Mouse (Mus musculus) lung, postnatal 0 days (tissue): ENCODE results near the gene Ppp2r2d.

Experiments
- CTCF ChIP-seq: IDR thresholded peaks from 2 replicates; pipeline ENCODE4 v1.5.1; 2016; ENCODE audit warnings: antibody characterized with exemption, mild to moderate bottlenecking
- EP300 ChIP-seq: IDR thresholded peaks from 2 replicates; pipeline ENCODE4 v1.6.1; 2016; ENCODE audit warnings: antibody characterized with exemption, mild to moderate bottlenecking, control low read depth

DNA sequence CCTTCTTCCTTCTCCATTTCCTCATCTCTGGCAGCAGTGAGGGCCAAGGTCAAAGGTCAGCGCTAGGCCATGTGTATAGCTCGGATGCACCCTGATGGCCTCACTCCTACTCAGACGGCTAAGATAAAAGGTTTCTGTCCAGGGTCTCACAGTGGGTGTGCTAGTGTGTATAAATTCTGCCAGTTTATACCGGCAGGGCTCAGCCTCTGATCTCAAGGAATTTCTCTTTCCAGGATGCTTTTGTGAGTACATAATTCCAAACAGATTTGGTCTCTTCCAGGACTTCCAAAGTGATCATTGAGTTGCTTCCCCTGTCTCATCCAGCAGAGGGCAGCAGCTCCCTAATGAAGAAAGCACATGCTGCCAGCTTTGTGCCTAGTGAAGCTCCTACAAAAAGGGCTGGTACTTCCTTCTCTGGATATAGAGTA lies 5.3 kb upstream of the Ppp2r2d start:
- TF ChIP-seq CTCF (peak; percentile 85), EP300 (no peak)
